Mouse (Mus musculus) cerebellum, adult 2 months (tissue): Measurements from ENCODE around the gene Letm1. TPM values are rescaled to one million over a fixed set of nuclear protein-coding genes. Genes with fewer than 3 reads are reported as not detected.

Experiments used
- DNase-seq, 2 experiments: peaks; one replicate each; pipeline ENCODE4 v3.0.0; 2021
- H3K27ac ChIP-seq: fragments of 200-500 bp; 2 replicates; pipeline ENCODE4 v1.5.1; 2012; ENCODE audit warnings: low read length, control low read depth, inconsistent platforms; ENCODE audit not compliant: insufficient read depth
- H3K27me3 ChIP-seq: fragments of 200-500 bp; 2 replicates; pipeline ENCODE4 v1.6.1; 2012; ENCODE audit warnings: inconsistent platforms, mild to moderate bottlenecking, low read length, moderate library complexity; ENCODE audit not compliant: control insufficient read depth, insufficient read depth
- H3K4me1 ChIP-seq: fragments of 200-500 bp; 2 replicates; pipeline ENCODE4 v1.6.1; 2011; ENCODE audit warnings: low read length; ENCODE audit not compliant: control insufficient read depth, insufficient read depth
- H3K4me3 ChIP-seq: fragments of 200-500 bp; replicated peaks from 2 replicates; pipeline ENCODE3; 2011; ENCODE audit warnings: mild to moderate bottlenecking, low read depth, low read length, control low read depth; ENCODE audit not compliant: insufficient read depth
- CTCF ChIP-seq: fragments of 200-500 bp; IDR thresholded peaks from 2 replicates; pipeline ENCODE4 v1.5.1; 2011; ENCODE audit warnings: low read depth, mild to moderate bottlenecking, control low read depth, low read length, moderate library complexity, borderline replicate concordance; ENCODE audit not compliant: insufficient read depth
- POLR2A ChIP-seq: fragments of 200-500 bp; IDR thresholded peaks from 2 replicates; pipeline ENCODE4 v1.6.1; 2011; ENCODE audit warnings: low read length, control low read depth, borderline replicate concordance; ENCODE audit not compliant: insufficient read depth
- WGBS: fragments of 180-500 bp; shearing (Covaris S2); methylation state at CpG from one replicate; pipeline ENCODE4 v1.1.7; 2018; 5-methylcytosine and 5-hydroxymethylcytosine counted together
- polyA plus RNA-seq: library from polyadenylated mRNA; depleted of rRNA; stranded (reverse); fragments of >200 nt; gene quantifications from 2 replicates; pipeline ENCODE4 v1.2.3, GENCODE M21; 2012; rRNA removed

Gene Letm1
- polyA plus RNA-seq = 69.9 and 72.4 TPM in 2 replicates

- H3K27me3 ChIP-seq = no peaks in the 10 kb centered on the region
- DNase-seq = peak; percentile 95 to 97
- whole genome bisulfite sequencing = under 1% methylated on average over 65 of the region's 65 CpGs
- H3K4me3 ChIP-seq = peak within 1 kb of the TSS; percentile 86
- TF ChIP-seq CTCF (no peak), POLR2A (peak; percentile 81; the same call in 1 of the 2 replicates)
- peaks cover 17% of the 10 kb centered on the region for H3K4me1 ChIP-seq
- peak within 1 kb of the TSS; percentile 62 for H3K27ac ChIP-seq
These were observed at the start of gene Letm1 for GRCm38 (mm10) chr5:33782345-33782998. Gene Letm1 (minus strand): TSS chr5:33782817.

- WGBS = 71% methylated on average over 1 of the region's 1 CpGs
- TF ChIP-seq POLR2A (no peak), CTCF (no peak; the same call in 1 of the 2 replicates)
- Histone ChIP-seq H3K4me3 (no peak overlapping the region), H3K27me3 (no peaks in the 10 kb centered on the region), H3K4me1 (no peaks in the 10 kb centered on the region), H3K27ac (no peak overlapping the region)
- DNase-seq = no peak
These were observed 48.2 kb upstream of the Letm1 start for GRCm38 (mm10) chr5:33830832-33831231.

DNA sequence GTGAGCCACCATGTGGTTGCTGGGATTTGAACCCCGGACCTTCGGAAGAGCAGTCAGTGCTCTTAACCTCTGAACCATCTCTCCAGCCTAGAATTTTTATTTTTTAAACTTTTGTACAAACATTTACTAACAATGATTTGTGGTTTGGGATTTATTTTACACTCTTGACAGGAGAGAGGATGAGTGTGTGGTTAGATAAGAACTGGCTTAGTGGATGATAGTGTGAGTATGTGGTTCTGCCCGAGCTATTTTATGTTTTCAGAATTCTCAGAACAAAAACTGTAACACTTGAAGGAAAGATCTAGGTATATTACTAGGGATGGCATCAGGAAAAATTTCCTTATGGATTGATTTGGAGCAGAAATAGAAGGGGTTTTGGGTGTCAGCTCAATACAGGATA is 47.3 kb upstream of the Letm1 start:
- 91% methylated on average over 3 of the region's 3 CpGs for WGBS
- Histone ChIP-seq H3K27ac (no peak overlapping the region), H3K27me3 (no peaks in the 10 kb centered on the region), H3K4me1 (no peaks in the 10 kb centered on the region), H3K4me3 (no peak overlapping the region)
- no peak for DNase-seq
- no peak for TF ChIP-seq CTCF
- TF ChIP-seq POLR2A = no peak

DNA sequence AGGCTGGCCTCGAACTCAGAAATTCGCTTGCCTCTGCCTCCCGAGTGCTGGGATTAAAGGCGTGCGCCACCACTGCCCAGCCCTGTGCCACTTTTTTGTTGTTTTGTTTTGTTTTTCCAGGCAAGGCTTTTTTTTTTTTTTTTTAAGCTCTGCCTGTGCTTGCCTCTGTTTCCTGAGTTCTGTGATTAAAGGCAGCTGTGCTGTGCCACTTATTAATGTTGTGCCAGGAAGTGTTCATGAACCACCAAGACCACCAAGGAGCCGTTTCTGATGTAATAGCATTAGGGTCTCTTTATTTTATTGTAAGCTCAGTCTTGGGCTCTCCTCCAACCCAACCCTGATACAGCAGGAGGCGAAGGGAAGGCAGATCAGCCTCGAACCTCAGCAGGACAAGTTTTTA is 45.5 kb upstream of the Letm1 start:
- TF ChIP-seq CTCF = no peak
- no peak for TF ChIP-seq POLR2A
- no peak overlapping the region for H3K4me3 ChIP-seq
- no peak overlapping the region for H3K27ac ChIP-seq
- H3K27me3 ChIP-seq = no peaks in the 10 kb centered on the region
- H3K4me1 ChIP-seq = no peaks in the 10 kb centered on the region; the same call in 1 of the 2 replicates
- WGBS = 71% methylated on average over 8 of the region's 8 CpGs
- DNase-seq = no peak

DNA sequence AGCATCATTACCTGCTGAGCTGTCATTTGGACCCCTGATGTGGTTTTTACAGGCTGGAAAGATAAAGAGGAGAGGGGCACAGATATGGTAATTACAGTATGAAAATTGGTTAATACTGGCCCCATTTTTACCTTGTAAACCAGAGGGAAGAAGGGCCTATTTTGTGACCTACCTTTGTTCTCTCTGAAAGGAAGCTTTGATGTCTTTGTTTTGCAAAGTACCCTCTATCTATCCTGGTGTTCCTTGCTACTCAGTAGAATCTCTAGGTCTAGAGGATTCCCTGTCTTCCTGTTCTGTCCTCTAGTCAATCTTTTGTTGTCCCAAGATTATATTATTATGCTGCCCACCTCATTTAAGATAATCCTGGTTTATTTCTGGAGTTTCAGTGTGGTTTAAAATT is 43.4 kb upstream of the Letm1 start:
- no peak overlapping the region for H3K4me3 ChIP-seq
- TF ChIP-seq CTCF (no peak), POLR2A (no peak)
- no peak overlapping the region for H3K27ac ChIP-seq
- no peaks in the 10 kb centered on the region for H3K27me3 ChIP-seq
- no peak for DNase-seq
- peaks cover 2% of the 10 kb centered on the region; the same call in 1 of the 2 replicates for H3K4me1 ChIP-seq

- Histone ChIP-seq H3K4me1 (peaks cover 8% of the 10 kb centered on the region), H3K27ac (no peak overlapping the region), H3K27me3 (no peaks in the 10 kb centered on the region), H3K4me3 (no peak overlapping the region)
- 35% methylated on average over 3 of the region's 3 CpGs for WGBS
- DNase-seq = no peak
- TF ChIP-seq POLR2A (no peak), CTCF (no peak)
These were observed 39.8 kb upstream of the Letm1 start for GRCm38 (mm10) chr5:33822456-33822855.

- Histone ChIP-seq H3K4me1 (peaks cover 8% of the 10 kb centered on the region), H3K27me3 (no peaks in the 10 kb centered on the region), H3K4me3 (peak overlapping the region; percentile 98), H3K27ac (no peak overlapping the region)
- 22% methylated on average over 2 of the region's 2 CpGs for WGBS
- TF ChIP-seq CTCF (no peak), POLR2A (no peak)
- no peak for DNase-seq
These were observed 39.3 kb upstream of the Letm1 start for GRCm38 (mm10) chr5:33821901-33822427.

- DNase-seq = peak; percentile 73 to 79
- H3K27ac ChIP-seq = peak overlapping the region; percentile 62
- H3K4me1 ChIP-seq = peaks cover 8% of the 10 kb centered on the region
- TF ChIP-seq POLR2A = 0 out of 2 replicates have a peak, but pooled peaks have one; percentile 24
- no peak for TF ChIP-seq CTCF
- WGBS = 1% methylated on average over 116 of the region's 121 CpGs
- peak overlapping the region; percentile 98 for H3K4me3 ChIP-seq
- H3K27me3 ChIP-seq = no peaks in the 10 kb centered on the region
These were observed 38.4 kb upstream of the Letm1 start for GRCm38 (mm10) chr5:33820733-33821621.
